Mouse (Mus musculus) adipocyte (in vitro differentiated cells): ENCODE measurements around the gene Kmo.
A peak's percentile ranks its signal among the peaks of the same experiment; 100 is the strongest.

ENCODE experiments used
- DNase-seq: peaks from one replicate; pipeline ENCODE4 v3.0.0-alpha.2; 2016; ENCODE audit warnings: low spot score

The Kmo gene

GRCm38 (mm10) chr1:175619814-175620431, at the start of gene Kmo:
Gene Kmo (plus strand): TSS chr1:175620381.
- no peak for DNase-seq

GRCm38 (mm10) chr1:175574129-175574528, 46.1 kb upstream of the Kmo start:
- no peak for DNase-seq

GRCm38 (mm10) chr1:175578425-175579096, 41.6 kb upstream of the Kmo start:
- no peak for DNase-seq

- DNase-seq = no peak
Measured at GRCm38 (mm10) chr1:175579598-175580235, 40.5 kb upstream of the Kmo start.

- no peak for DNase-seq
Measured at GRCm38 (mm10) chr1:175580346-175580745, 39.8 kb upstream of the Kmo start.

GRCm38 (mm10) chr1:175582799-175583198, 37.4 kb upstream of the Kmo start:
- no peak for DNase-seq

- DNase-seq = no peak
Measured at GRCm38 (mm10) chr1:175585267-175585666, 34.9 kb upstream of the Kmo start.

- no peak for DNase-seq
Measured at GRCm38 (mm10) chr1:175586656-175587055, 33.5 kb upstream of the Kmo start.

GRCm38 (mm10) chr1:175592832-175593231, 27.3 kb upstream of the Kmo start:
- DNase-seq = no peak

GRCm38 (mm10) chr1:175602231-175602630, 17.9 kb upstream of the Kmo start:
- DNase-seq = no peak

- no peak for DNase-seq
Measured at GRCm38 (mm10) chr1:175603390-175603789, 16.8 kb upstream of the Kmo start.

- DNase-seq = no peak
Measured at GRCm38 (mm10) chr1:175607308-175607707, 12.9 kb upstream of the Kmo start.

GRCm38 (mm10) chr1:175607838-175608585, 12.2 kb upstream of the Kmo start:
- no peak for DNase-seq

- no peak for DNase-seq
Measured at GRCm38 (mm10) chr1:175608708-175609107, 11.5 kb upstream of the Kmo start.

GRCm38 (mm10) chr1:175614992-175615391, 5.2 kb upstream of the Kmo start:
- no peak for DNase-seq

GRCm38 (mm10) chr1:175623656-175624055, 3.5 kb downstream of the Kmo start:
- no peak for DNase-seq

- peak; percentile 99 for DNase-seq
Measured at GRCm38 (mm10) chr1:175625257-175625879, 5.2 kb downstream of the Kmo start, which contains the start of gene Fh1. Gene Fh1 (minus strand): TSS chr1:175625635.

GRCm38 (mm10) chr1:175625990-175626692, 6.0 kb downstream of the Kmo start:
- peak; percentile 70 for DNase-seq

- DNase-seq = no peak
Measured at GRCm38 (mm10) chr1:175629248-175629647, 9.1 kb downstream of the Kmo start.

GRCm38 (mm10) chr1:175630345-175630744, 10.2 kb downstream of the Kmo start:
- no peak for DNase-seq

GRCm38 (mm10) chr1:175631080-175631479, 10.9 kb downstream of the Kmo start:
- DNase-seq = no peak
